Mouse (Mus musculus) kidney, postnatal 0 days (tissue): ENCODE measurements around the gene Kdr. TPM values are rescaled to one million over a fixed set of nuclear protein-coding genes. Genes with fewer than 3 reads are reported as not detected.
A peak's percentile ranks its signal among the peaks of the same experiment; 100 is the strongest.

ENCODE experiments used
- ATAC-seq: fragments of 200-750 bp; cut with Nextera tagmentation; replicated peaks from 2 replicates; pipeline ENCODE4 v1.8.0; 2017; ENCODE audit warnings: low read depth, moderate number of reproducible peaks, moderate TSS enrichment, moderate library complexity; ENCODE audit not compliant: low FRiP score
- DNase-seq: peaks from one replicate; pipeline ENCODE4 v3.0.0-alpha.2; 2016; ENCODE audit warnings: low spot score
- H3K27ac ChIP-seq: fragments of 300-500 bp; sonication (generic); 2 replicates; pipeline ENCODE4 v1.5.1; 2014; ENCODE audit warnings: mild to moderate bottlenecking
- H3K27me3 ChIP-seq: fragments of 300-500 bp; sonication (generic); 2 replicates; pipeline ENCODE4 v1.6.1; 2014; ENCODE audit warnings: low read length, mixed read lengths; ENCODE audit not compliant: insufficient read depth
- H3K36me3 ChIP-seq: fragments of 300-500 bp; sonication (generic); 2 replicates; pipeline ENCODE4 v1.6.1; 2014; ENCODE audit warnings: low read length, mixed read lengths; ENCODE audit not compliant: insufficient read depth
- H3K4me1 ChIP-seq: fragments of 300-500 bp; sonication (generic); replicated peaks from 2 replicates; pipeline ENCODE4 v1.6.1; 2014; ENCODE audit warnings: antibody characterized with exemption, low read length, mixed read lengths; ENCODE audit not compliant: insufficient read depth
- H3K4me2 ChIP-seq: fragments of 300-500 bp; sonication (generic); 2 replicates; pipeline ENCODE4 v1.6.1; 2014; ENCODE audit warnings: mild to moderate bottlenecking, low read length, moderate library complexity, mixed read lengths
- H3K4me3 ChIP-seq: fragments of 300-500 bp; sonication (generic); replicated peaks from 2 replicates; pipeline ENCODE4 v1.5.1; 2014; ENCODE audit warnings: low read depth, low read length
- H3K9ac ChIP-seq: fragments of 300-500 bp; sonication (generic); 2 replicates; pipeline ENCODE4 v1.6.1; 2014; ENCODE audit warnings: low read depth, low read length
- H3K9me3 ChIP-seq: fragments of 300-500 bp; sonication (generic); replicated peaks from 2 replicates; pipeline ENCODE4 v1.6.1; 2016; ENCODE audit warnings: low read length, inconsistent platforms, mixed read lengths
- CTCF ChIP-seq: IDR thresholded peaks from 2 replicates; pipeline ENCODE4 v1.5.1; 2016; ENCODE audit warnings: antibody characterized with exemption, low read depth, mild to moderate bottlenecking, moderate library complexity
- WGBS: fragments of 180-500 bp; shearing (Covaris S2); extraction: QIAGEN DNeasy Blood & Tissue Kit; methylation state at CpG from one replicate; pipeline ENCODE4 v1.1.7; 2014; 5-methylcytosine and 5-hydroxymethylcytosine counted together
- polyA plus RNA-seq: library from polyadenylated mRNA; unstranded; fragments of >200 nt; fragmentation: Nextera tagmentation; extraction: Ambion mirVana; gene quantifications from 2 replicates; pipeline ENCODE4 v1.2.1, GENCODE M21; 2015

The Kdr gene
- polyA plus RNA-seq, 1 experiment from 2014 or later: 19.6 TPM

DNA sequence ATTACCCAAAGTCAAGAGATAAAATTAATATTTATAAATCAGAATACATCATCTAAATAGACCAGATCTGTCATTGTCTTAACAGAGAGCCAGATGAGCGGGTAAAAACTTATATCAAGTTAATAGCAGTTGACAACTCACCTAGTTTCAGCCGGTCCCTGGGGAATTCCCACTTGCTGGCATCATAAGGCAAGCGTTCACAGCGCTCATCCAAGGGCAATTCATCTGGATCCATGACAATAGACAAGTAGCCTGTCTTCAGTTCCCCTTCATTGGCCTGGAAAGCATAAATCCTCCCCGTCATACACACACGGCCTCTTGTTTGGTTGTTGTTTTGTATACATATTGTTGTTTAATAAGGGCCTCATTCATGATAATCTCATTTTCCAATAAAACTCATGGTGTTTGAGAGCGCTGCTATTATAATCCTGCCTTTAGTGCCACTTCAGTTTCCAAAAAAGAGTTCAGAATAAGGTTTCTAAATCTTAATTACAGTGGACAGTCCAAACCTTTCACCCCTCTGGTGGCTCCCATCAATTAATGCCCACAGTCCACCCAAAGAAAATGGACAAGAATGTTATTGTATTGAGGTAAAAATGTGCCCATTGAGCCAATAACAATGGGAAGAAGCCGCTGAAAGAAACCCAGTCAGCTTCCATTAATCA lies 26.0 kb downstream of the Kdr start:
- H3K27ac ChIP-seq: no peak overlapping the region
- H3K4me1 ChIP-seq: no peaks in the 10 kb centered on the region
- H3K4me3 ChIP-seq: no peak overlapping the region
- DNase-seq (no peak), ATAC-seq (no peak)
- no peak overlapping the region for H3K9ac ChIP-seq
- TF ChIP-seq CTCF: no peak
- H3K9me3 ChIP-seq: no peaks in the 10 kb centered on the region
- no peaks in the 10 kb centered on the region for H3K36me3 ChIP-seq
- no peak overlapping the region for H3K4me2 ChIP-seq
- WGBS: 75% methylated on average over 8 of the region's 8 CpGs
- no peaks in the 10 kb centered on the region for H3K27me3 ChIP-seq

DNA sequence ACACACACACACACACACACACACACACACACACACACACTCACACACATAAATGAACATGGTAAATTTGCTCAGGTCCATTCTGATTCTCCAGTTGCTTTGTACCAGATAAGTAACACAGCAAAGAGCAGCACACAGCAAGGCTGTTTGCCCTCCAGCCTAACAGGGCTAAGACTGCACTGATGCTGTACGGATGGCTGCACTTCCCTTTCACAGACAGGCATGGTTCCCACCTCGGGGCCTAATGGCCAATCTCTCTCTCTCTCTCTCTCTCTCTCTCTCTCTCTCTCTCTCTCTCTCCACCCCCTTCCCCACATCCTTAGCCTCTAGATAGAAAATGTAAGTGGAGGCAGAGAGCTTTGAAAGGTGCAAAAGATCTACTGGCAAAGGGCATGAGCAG lies 27.4 kb downstream of the Kdr start:
- DNase-seq (no peak), ATAC-seq (no peak)
- WGBS: 36% methylated on average over 2 of the region's 2 CpGs
- Histone ChIP-seq H3K27ac (no peak overlapping the region), H3K4me1 (no peaks in the 10 kb centered on the region), H3K4me3 (no peak overlapping the region), H3K4me2 (no peak overlapping the region), H3K27me3 (no peaks in the 10 kb centered on the region), H3K36me3 (no peaks in the 10 kb centered on the region), H3K9ac (no peak overlapping the region), H3K9me3 (no peaks in the 10 kb centered on the region)
- TF ChIP-seq CTCF: no peak

GRCm38 (mm10) chr5:75945394-75945793 lies 32.9 kb downstream of the Kdr start:
- TF ChIP-seq CTCF: no peak
- H3K27me3 ChIP-seq: no peaks in the 10 kb centered on the region
- DNase-seq (no peak), ATAC-seq (no peak)
- no peak overlapping the region for H3K9ac ChIP-seq
- H3K27ac ChIP-seq: 0 out of 2 replicates have a peak overlapping the region, but pooled peaks have one; percentile 0
- 0 out of 2 replicates have a peak, but pooled peaks cover 3% of the 10 kb centered on the region for H3K36me3 ChIP-seq
- no peaks in the 10 kb centered on the region for H3K4me1 ChIP-seq
- 37% methylated on average over 4 of the region's 4 CpGs for WGBS
- H3K4me3 ChIP-seq: no peak overlapping the region
- no peak overlapping the region for H3K4me2 ChIP-seq
- no peaks in the 10 kb centered on the region for H3K9me3 ChIP-seq

GRCm38 (mm10) chr5:75943301-75943700 lies 35.0 kb downstream of the Kdr start:
- WGBS: 93% methylated on average over 6 of the region's 6 CpGs
- Histone ChIP-seq H3K9me3 (no peaks in the 10 kb centered on the region), H3K4me1 (0 out of 2 replicates have a peak, but pooled peaks cover 8% of the 10 kb centered on the region), H3K9ac (no peak overlapping the region), H3K4me3 (no peak overlapping the region), H3K36me3 (0 out of 2 replicates have a peak, but pooled peaks cover 3% of the 10 kb centered on the region), H3K27ac (no peak overlapping the region), H3K27me3 (no peaks in the 10 kb centered on the region), H3K4me2 (no peak overlapping the region)
- DNase-seq (no peak), ATAC-seq (no peak)
- no peak for TF ChIP-seq CTCF

GRCm38 (mm10) chr5:75941775-75942580 lies 36.3 kb downstream of the Kdr start:
- 80% methylated on average over 11 of the region's 11 CpGs for WGBS
- Histone ChIP-seq H3K27me3 (no peaks in the 10 kb centered on the region), H3K9me3 (no peaks in the 10 kb centered on the region), H3K36me3 (0 out of 2 replicates have a peak, but pooled peaks cover 3% of the 10 kb centered on the region), H3K27ac (no peak overlapping the region), H3K4me1 (0 out of 2 replicates have a peak, but pooled peaks cover 8% of the 10 kb centered on the region), H3K9ac (no peak overlapping the region), H3K4me3 (no peak overlapping the region), H3K4me2 (no peak overlapping the region)
- no peak for TF ChIP-seq CTCF
- ATAC-seq (no peak), DNase-seq (no peak)

DNA sequence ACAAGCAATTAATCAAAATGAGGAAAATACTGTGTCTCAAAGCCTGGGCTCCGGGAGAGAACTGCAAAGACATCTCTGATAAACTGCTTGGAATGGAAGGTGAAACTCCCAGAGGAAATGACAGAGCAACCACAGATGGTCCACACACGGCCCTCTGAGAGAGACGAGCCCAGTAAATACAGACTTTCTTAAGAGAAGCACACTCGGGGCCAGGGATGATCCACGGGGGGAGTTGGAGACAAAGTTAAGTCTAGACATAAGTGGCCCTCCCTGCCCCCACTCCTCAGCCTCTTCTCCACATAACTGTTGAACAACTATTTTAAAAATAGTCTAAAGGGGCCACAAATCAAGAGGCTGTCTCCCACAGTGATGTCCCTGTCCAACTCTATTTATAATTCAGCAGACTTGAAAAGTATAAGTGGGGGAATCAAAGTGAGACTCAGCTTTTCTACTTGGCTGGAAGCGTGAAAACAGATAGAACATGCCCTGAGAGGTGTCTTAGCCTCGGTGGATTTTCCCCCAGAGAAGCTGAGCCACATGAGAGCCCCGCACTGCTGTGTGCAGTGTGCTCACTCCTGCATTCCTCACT lies 39.0 kb downstream of the Kdr start:
- Histone ChIP-seq H3K4me3 (no peak overlapping the region), H3K9ac (no peak overlapping the region), H3K9me3 (no peaks in the 10 kb centered on the region), H3K4me1 (0 out of 2 replicates have a peak, but pooled peaks cover 8% of the 10 kb centered on the region), H3K27me3 (no peaks in the 10 kb centered on the region), H3K36me3 (0 out of 2 replicates have a peak, but pooled peaks cover 3% of the 10 kb centered on the region), H3K27ac (0 out of 2 replicates have a peak overlapping the region, but pooled peaks have one; percentile 31), H3K4me2 (no peak overlapping the region)
- DNase-seq (peak; percentile 34), ATAC-seq (no peak)
- 20% methylated on average over 8 of the region's 8 CpGs for WGBS
- no peak for TF ChIP-seq CTCF
